Mouse (Mus musculus): ENCODE measurements around the gene Itpkb. TPM values are rescaled to one million over a fixed set of nuclear protein-coding genes. Genes with fewer than 3 reads are reported as not detected.

Itpkb gene
- total RNA-seq, 2 experiments from 2014 or later = 43.3 to 46.1 TPM

- DNase-seq (ENCODE audit: low spot score in 2 of 2) = peak in 1 of 2 experiments; percentile 31
Observed at GRCm38 (mm10) chr1:180458274-180458673, 128.0 kb downstream of the Itpkb start.

GRCm38 (mm10) chr1:180458680-180459079, 128.4 kb downstream of the Itpkb start:
- no peak for DNase-seq (ENCODE audit: low spot score in 2 of 2)

GRCm38 (mm10) chr1:180460721-180461120, 130.4 kb downstream of the Itpkb start:
- peak in 1 of 2 experiments; percentile 18 for DNase-seq (ENCODE audit: low spot score in 2 of 2)

GRCm38 (mm10) chr1:180462396-180462795, 132.1 kb downstream of the Itpkb start:
- peak in 1 of 2 experiments; percentile 18 for DNase-seq (ENCODE audit: low spot score in 2 of 2)

GRCm38 (mm10) chr1:180462983-180463475, 132.7 kb downstream of the Itpkb start:
- no peak for DNase-seq (ENCODE audit: low spot score in 2 of 2)

DNA sequence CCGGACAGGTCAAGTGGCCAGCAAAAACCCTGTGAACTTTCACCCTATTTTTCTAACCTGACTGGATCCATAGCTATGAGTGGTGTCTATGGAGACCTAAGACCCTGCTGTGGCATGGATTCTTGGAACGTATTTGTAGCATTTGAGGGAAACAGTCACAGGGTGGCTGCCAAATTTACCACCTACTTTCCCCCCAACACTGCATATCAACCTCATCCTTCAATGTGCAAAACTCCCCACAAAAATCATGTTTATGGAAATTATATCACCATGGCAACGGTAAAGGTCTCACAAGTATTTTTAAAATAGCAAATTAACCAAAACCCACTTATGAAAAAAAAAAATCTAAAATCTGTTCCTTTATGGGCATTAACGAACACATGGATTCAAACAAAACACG, 134.1 kb downstream of the Itpkb start:
- no peak for DNase-seq (ENCODE audit: low spot score in 2 of 2)

DNA sequence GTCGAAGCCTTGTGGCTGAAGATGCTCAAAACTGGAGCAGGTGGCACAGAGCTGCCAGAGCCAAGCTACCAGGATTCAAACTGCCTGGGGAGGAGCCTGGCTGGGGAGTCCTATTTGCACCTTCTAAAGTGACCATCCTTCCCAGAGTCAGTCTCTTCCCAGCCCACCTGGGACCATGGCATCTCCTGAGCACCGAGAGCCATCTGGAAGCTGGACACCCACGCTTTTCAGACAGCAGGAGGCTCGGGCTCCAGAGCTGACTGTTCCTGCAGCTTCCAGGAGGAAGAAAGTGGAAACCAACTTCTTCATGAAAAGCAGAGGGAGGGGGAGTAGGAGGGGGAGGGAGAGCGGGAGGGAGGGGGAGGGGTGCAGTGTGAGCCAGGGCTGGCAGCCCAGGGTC, 135.3 kb downstream of the Itpkb start:
- DNase-seq (ENCODE audit: low spot score in 2 of 2) = no peak

DNA sequence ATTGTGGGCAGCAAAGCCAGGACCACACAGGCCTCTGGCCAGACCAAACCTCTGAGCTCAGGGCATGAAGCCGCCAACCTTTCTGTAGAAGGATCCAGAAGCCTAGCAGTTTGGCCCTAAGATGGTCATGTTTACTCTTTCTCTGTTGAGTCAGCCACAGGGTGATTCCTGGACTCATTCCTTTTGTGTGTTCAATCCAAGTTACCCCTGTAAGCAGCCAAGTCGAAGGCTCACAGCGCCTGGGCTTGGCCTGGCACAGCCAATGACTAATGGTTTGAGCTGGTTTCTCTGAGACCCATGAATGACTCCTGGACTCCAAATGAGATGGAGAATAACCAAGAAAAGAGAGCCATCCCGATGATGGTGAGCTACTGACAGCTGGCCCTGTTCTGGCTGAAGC, 137.7 kb downstream of the Itpkb start:
- no peak for DNase-seq (ENCODE audit: low spot score in 2 of 2)

- no peak for DNase-seq (ENCODE audit: low spot score in 2 of 2)
Observed at GRCm38 (mm10) chr1:180473566-180473965, 143.3 kb downstream of the Itpkb start.

Other genes with a start within 250 kb of the Itpkb start
- 100 to 1,000 TPM; 294 to 313 TPM for gene Coq8a, start 130.9 kb upstream of the Itpkb start, total RNA-seq (2021)
- gene Psen2, start 67.0 kb upstream of the Itpkb start, total RNA-seq (2021) = 10 to 100 TPM; 13.6 to 13.8 TPM
- gene Stum, start 153.0 kb downstream of the Itpkb start, total RNA-seq (2021) = 1 to 10 TPM; 5.0 to 5.4 TPM
- 10 to 100 TPM; 81.5 to 86.3 TPM for gene Parp1, start 238.4 kb downstream of the Itpkb start, total RNA-seq (2021)